Mouse (Mus musculus): Measurements from ENCODE around the gene Lhfpl1. TPM values are rescaled to one million over a fixed set of nuclear protein-coding genes. Genes with fewer than 3 reads are reported as not detected.
"Not testable (repeated sequence)": the region's sequence is repeated elsewhere in the genome, so short reads cannot be mapped to it uniquely, and the experiment has no call there.

Lhfpl1 gene
- polyA plus RNA-seq (2014; fragmentation: Nextera tagmentation; extraction: Ambion mirVana) = 1.8 and 2.1 TPM in 2 replicates

DNA sequence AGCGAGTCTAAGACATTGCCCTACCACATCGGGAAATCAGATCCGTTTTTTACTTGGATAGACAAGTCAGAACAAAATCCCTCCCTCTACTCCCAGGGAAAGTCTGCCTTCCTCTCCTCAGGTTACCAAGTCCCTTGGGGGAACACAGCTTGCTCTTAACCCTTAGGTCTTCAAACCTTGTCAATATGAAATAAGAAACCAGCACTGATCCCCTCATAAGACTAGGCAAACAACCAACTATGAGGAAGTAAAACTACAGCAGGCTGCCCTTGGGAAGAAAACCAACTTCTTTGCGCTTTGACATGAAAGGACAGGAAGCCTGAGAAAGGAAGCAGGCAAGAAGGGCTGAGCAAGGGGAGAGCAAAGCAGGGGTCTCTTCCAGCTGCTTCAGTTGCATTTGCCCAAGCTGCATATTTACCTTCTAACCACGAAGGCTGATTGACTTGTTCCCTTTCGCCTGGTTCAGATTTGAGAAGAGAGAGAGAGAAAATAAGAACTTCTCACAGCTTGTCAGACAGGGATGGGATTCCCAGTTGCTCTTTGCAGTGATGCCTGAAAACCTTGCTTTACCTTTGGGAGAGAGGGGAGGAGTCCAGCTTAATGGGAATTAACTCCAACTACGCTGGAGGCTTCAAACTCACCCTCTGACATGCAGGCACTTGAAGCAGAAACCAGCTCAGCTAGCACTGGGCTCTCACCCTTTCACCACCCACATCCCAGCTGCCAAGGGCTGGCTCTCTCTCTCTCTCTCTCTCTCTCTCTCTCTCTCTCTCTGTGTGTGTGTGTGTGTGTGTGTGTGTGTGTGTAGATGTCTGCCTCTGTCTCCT, at the start of gene Lhfpl1:
Gene Lhfpl1, minus strand, starts transcription at position 713 of the 827 bp plus-strand sequence.
- no peak within 1 kb of the TSS for H3K9ac ChIP-seq (replicated peaks; ENCODE audit: low read length)
- H3K27ac ChIP-seq (replicated peaks; ENCODE audit: low read depth, low read length) = peak within 1 kb of the TSS; percentile 16; the same call in 1 of the 2 replicates

DNA sequence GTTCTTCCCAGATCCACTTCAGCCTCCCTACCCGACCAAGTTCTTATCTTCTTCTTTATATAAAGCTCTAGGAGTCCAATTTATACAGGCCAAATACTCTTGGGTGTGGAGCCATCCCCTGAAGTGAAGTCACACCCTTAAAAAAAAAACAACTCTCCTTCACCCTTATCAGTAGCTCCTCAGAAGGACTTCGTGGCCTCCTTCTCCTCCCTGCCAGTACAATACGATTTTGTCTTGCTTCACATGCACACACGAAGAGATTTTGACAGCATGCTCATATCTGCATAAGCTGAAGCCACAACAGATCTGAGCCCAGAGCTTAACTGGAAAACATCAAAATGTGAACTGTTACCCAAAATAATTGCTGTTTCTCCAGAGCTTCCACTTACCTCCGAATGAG, 22.9 kb upstream of the Lhfpl1 start:
- H3K4me1 ChIP-seq (ENCODE audit: control insufficient read depth, insufficient read depth, low read length) = no peaks in the 10 kb centered on the region
- no peak for DNase-seq (ENCODE audit: low spot score)
- H3K27ac ChIP-seq (replicated peaks; ENCODE audit: low read depth, low read length) = no peak overlapping the region
- H3K36me3 ChIP-seq (replicated peaks; ENCODE audit: control insufficient read depth, insufficient read depth, low read depth, low read length) = no peaks in the 10 kb centered on the region
- H3K4me3 ChIP-seq (ENCODE audit: low read depth, low read length) = no peak overlapping the region
- no peak overlapping the region for H3K4me2 ChIP-seq (ENCODE audit: low read depth, low read length)
- H3K9ac ChIP-seq (replicated peaks; ENCODE audit: low read length) = no peak overlapping the region
- no peaks in the 10 kb centered on the region for H3K27me3 ChIP-seq (ENCODE audit: control insufficient read depth, insufficient read depth, low read length)
- WGBS = 68% methylated on average over 5 of the region's 5 CpGs
- no peaks in the 10 kb centered on the region for H3K9me3 ChIP-seq (replicated peaks; ENCODE audit: control insufficient read depth, low read length)
- no peak for ATAC-seq (replicated peaks; ENCODE audit: insufficient number of reproducible peaks, low FRiP score, low TSS enrichment, low read depth)

More for the DNA sequence above, at the start of gene Lhfpl1:
- no peaks in the 10 kb centered on the region for H3K9me3 ChIP-seq (replicated peaks; ENCODE audit: control insufficient read depth, low read length)
- H3K4me3 ChIP-seq (ENCODE audit: low read depth, low read length) = no peak within 1 kb of the TSS
- H3K36me3 ChIP-seq (replicated peaks; ENCODE audit: control insufficient read depth, insufficient read depth, low read depth, low read length) = no peaks in the 10 kb centered on the region
- DNase-seq (ENCODE audit: low spot score) = peak; percentile 75
- no peak within 1 kb of the TSS for H3K4me2 ChIP-seq (ENCODE audit: low read depth, low read length)
- WGBS = 28% methylated on average over 7 of the region's 7 CpGs
- peak; percentile 73 for ATAC-seq (replicated peaks; ENCODE audit: insufficient number of reproducible peaks, low FRiP score, low TSS enrichment, low read depth)
- H3K27me3 ChIP-seq (ENCODE audit: control insufficient read depth, insufficient read depth, low read length) = no peaks in the 10 kb centered on the region
- H3K4me1 ChIP-seq (ENCODE audit: control insufficient read depth, insufficient read depth, low read length) = no peaks in the 10 kb centered on the region

DNA sequence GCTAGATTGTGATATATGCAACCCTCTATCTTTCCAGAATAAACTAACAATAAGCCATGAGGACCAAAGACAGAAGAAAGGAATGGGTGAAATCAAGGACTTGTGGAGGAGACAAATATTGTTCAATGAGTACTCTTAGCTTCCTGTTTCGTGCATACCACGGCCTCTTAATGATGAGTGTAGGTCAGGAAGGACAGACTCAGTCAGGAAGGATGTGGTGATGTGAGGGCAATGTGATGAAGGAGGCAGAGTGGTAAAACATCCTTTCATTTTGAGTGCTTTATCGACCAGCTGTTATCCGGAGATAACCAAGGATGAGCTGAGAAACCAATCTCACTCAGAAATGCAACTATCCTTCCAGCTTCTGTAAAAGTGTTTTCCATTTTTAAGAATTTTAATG, 13.6 kb upstream of the Lhfpl1 start:
- H3K4me2 ChIP-seq (ENCODE audit: low read depth, low read length) = no peak overlapping the region
- H3K4me3 ChIP-seq (ENCODE audit: low read depth, low read length) = no peak overlapping the region
- H3K9me3 ChIP-seq (replicated peaks; ENCODE audit: control insufficient read depth, low read length) = no peaks in the 10 kb centered on the region
- H3K9ac ChIP-seq (replicated peaks; ENCODE audit: low read length) = no peak overlapping the region
- 78% methylated on average over 4 of the region's 4 CpGs for WGBS
- H3K27ac ChIP-seq (replicated peaks; ENCODE audit: low read depth, low read length) = no peak overlapping the region
- H3K27me3 ChIP-seq (ENCODE audit: control insufficient read depth, insufficient read depth, low read length) = no peaks in the 10 kb centered on the region
- DNase-seq (ENCODE audit: low spot score) (no peak), ATAC-seq (replicated peaks; ENCODE audit: insufficient number of reproducible peaks, low FRiP score, low TSS enrichment, low read depth) (no peak)
- no peaks in the 10 kb centered on the region for H3K36me3 ChIP-seq (replicated peaks; ENCODE audit: control insufficient read depth, insufficient read depth, low read depth, low read length)
- H3K4me1 ChIP-seq (ENCODE audit: control insufficient read depth, insufficient read depth, low read length) = no peaks in the 10 kb centered on the region

DNA sequence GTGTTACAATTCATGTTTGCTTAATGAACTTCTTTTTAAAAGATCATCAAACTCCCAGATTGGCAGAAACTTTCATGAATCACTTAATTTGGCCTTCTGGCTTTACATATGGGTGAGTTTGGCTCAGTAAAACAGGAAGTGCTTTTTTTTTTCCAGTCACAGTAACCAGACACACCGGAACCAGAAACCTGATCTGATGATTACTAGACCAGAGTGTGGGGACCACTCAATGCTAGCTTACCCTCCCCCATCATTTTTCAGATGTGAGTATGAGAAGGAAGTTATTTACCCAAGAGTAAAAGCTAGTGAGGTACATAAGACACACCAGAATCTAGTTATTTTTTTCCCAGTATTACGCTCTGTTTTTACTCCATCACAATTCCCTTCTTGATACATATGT, 6.5 kb downstream of the Lhfpl1 start:
- Histone ChIP-seq H3K4me2 (ENCODE audit: low read depth, low read length) (no peak overlapping the region), H3K27ac (replicated peaks; ENCODE audit: low read depth, low read length) (no peak overlapping the region), H3K27me3 (ENCODE audit: control insufficient read depth, insufficient read depth, low read length) (no peaks in the 10 kb centered on the region), H3K9ac (replicated peaks; ENCODE audit: low read length) (no peak overlapping the region), H3K4me3 (ENCODE audit: low read depth, low read length) (no peak overlapping the region), H3K4me1 (ENCODE audit: control insufficient read depth, insufficient read depth, low read length) (no peaks in the 10 kb centered on the region), H3K36me3 (replicated peaks; ENCODE audit: control insufficient read depth, insufficient read depth, low read depth, low read length) (no peaks in the 10 kb centered on the region), H3K9me3 (replicated peaks; ENCODE audit: control insufficient read depth, low read length) (no peaks in the 10 kb centered on the region)
- ATAC-seq (replicated peaks; ENCODE audit: insufficient number of reproducible peaks, low FRiP score, low TSS enrichment, low read depth) = no peak
- peak; percentile 50 for DNase-seq (ENCODE audit: low spot score)
- 66% methylated on average over 2 of the region's 2 CpGs for WGBS

DNA sequence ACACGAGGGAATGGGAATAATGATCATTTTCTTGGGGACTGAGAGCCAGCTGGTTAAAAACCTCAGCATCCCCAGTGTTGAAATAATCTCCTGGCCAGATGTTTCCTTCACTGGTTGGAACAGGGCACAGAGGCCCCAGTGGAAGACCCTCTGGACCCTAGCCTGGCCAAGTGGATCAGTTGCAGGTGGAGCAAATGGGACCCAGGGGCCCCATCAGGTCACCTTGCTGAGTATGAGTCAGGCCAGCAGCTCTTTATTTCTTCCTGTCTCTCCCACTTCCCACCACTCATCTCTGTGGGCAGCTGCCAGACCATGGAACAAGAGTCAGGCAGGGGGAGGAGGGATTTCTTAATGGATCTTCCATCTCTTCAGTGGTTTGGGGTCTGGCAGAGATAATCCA, 12.7 kb downstream of the Lhfpl1 start:
- Histone ChIP-seq H3K36me3 (replicated peaks; ENCODE audit: control insufficient read depth, insufficient read depth, low read depth, low read length) (no peaks in the 10 kb centered on the region), H3K4me1 (ENCODE audit: control insufficient read depth, insufficient read depth, low read length) (no peaks in the 10 kb centered on the region), H3K9me3 (replicated peaks; ENCODE audit: control insufficient read depth, low read length) (no peaks in the 10 kb centered on the region), H3K9ac (replicated peaks; ENCODE audit: low read length) (no peak overlapping the region), H3K27ac (replicated peaks; ENCODE audit: low read depth, low read length) (no peak overlapping the region), H3K4me2 (ENCODE audit: low read depth, low read length) (no peak overlapping the region), H3K27me3 (ENCODE audit: control insufficient read depth, insufficient read depth, low read length) (no peaks in the 10 kb centered on the region), H3K4me3 (ENCODE audit: low read depth, low read length) (no peak overlapping the region)
- WGBS = 50% methylated on average over 1 of the region's 1 CpGs
- ATAC-seq (replicated peaks; ENCODE audit: insufficient number of reproducible peaks, low FRiP score, low TSS enrichment, low read depth) (no peak), DNase-seq (ENCODE audit: low spot score) (no peak)

DNA sequence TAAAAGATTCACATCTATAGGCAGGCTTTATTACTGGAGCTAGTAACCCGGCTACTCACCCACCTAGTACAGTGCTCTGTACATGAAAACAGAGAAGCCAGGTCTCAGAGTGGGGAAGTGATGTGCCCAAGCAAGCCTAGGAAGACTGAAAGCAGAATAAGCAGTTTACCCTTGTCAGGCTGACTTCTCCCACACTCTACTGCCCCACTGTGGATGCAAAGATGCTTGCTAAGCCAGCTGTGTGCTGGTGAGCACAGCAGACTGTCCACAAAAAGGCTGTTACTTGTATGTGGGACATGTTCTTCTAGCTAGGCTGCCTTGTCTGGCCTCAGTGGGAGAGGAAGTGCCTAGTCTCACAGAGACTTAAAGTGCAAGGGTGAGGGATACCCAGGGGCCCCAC, 40.3 kb downstream of the Lhfpl1 start:
- no peak overlapping the region for H3K4me2 ChIP-seq (ENCODE audit: low read depth, low read length)
- no peaks in the 10 kb centered on the region for H3K4me1 ChIP-seq (ENCODE audit: control insufficient read depth, insufficient read depth, low read length)
- 70% methylated on average over 1 of the region's 1 CpGs for WGBS
- no peak overlapping the region for H3K9ac ChIP-seq (replicated peaks; ENCODE audit: low read length)
- no peaks in the 10 kb centered on the region for H3K27me3 ChIP-seq (ENCODE audit: control insufficient read depth, insufficient read depth, low read length)
- no peaks in the 10 kb centered on the region for H3K9me3 ChIP-seq (replicated peaks; ENCODE audit: control insufficient read depth, low read length)
- DNase-seq (ENCODE audit: low spot score) (peak; percentile 17), ATAC-seq (replicated peaks; ENCODE audit: insufficient number of reproducible peaks, low FRiP score, low TSS enrichment, low read depth) (no peak)
- H3K27ac ChIP-seq (replicated peaks; ENCODE audit: low read depth, low read length) = no peak overlapping the region
- no peak overlapping the region for H3K4me3 ChIP-seq (ENCODE audit: low read depth, low read length)
- no peaks in the 10 kb centered on the region for H3K36me3 ChIP-seq (replicated peaks; ENCODE audit: control insufficient read depth, insufficient read depth, low read depth, low read length)

DNA sequence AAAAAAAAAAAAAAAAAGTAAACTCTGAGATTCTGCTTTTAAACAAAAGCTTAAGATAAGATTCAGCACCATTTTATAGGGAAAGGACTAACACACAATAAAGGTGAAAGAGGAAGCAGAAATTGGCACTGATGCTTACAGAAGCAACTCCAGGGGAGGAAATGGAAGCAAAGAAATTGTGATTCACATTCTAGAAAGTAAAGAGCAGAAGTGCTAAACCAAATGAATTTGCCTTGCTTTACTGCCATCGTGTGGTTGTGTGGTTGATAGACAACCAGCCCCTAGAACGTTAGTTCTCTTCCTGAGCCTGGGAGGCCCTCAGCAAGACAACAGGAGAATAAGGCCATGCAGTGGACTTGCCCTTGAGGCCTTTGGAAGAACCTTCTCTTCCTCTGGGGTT, 41.7 kb downstream of the Lhfpl1 start:
- H3K4me2 ChIP-seq (ENCODE audit: low read depth, low read length) = no peak overlapping the region
- ATAC-seq (replicated peaks; ENCODE audit: insufficient number of reproducible peaks, low FRiP score, low TSS enrichment, low read depth) (no peak), DNase-seq (ENCODE audit: low spot score) (peak; percentile 71)
- H3K27me3 ChIP-seq (ENCODE audit: control insufficient read depth, insufficient read depth, low read length) = no peaks in the 10 kb centered on the region
- no peak overlapping the region for H3K9ac ChIP-seq (replicated peaks; ENCODE audit: low read length)
- 7% methylated on average over 2 of the region's 2 CpGs for WGBS
- H3K36me3 ChIP-seq (replicated peaks; ENCODE audit: control insufficient read depth, insufficient read depth, low read depth, low read length) = no peaks in the 10 kb centered on the region
- H3K4me3 ChIP-seq (ENCODE audit: low read depth, low read length) = no peak overlapping the region
- no peaks in the 10 kb centered on the region for H3K9me3 ChIP-seq (replicated peaks; ENCODE audit: control insufficient read depth, low read length)
- H3K27ac ChIP-seq (replicated peaks; ENCODE audit: low read depth, low read length) = no peak overlapping the region
- H3K4me1 ChIP-seq (ENCODE audit: control insufficient read depth, insufficient read depth, low read length) = no peaks in the 10 kb centered on the region

DNA sequence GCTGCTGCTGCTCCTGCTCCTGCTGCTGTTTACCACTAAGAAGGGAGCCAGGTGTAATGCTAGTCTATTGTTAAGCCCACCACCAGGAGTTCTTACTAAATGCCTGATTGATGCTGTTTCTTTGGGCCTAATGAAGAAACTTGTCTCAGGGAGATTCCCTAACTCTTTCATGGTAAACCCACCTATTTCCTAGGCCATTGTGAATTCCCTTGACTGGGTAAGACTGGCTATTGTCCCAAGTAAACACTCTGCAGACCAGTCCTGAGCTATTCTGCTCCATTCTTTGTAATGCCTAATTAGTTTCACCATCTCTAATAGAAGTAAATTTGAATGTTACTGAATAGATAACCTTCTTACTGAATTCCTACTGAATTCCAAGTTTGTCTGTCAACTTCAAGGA, 48.7 kb downstream of the Lhfpl1 start:
- H3K4me1 ChIP-seq (ENCODE audit: control insufficient read depth, insufficient read depth, low read length); DNase-seq (ENCODE audit: low spot score): not testable (repeated sequence)

More for the DNA sequence above, 48.7 kb downstream of the Lhfpl1 start:
- H3K27ac ChIP-seq (replicated peaks; ENCODE audit: low read depth, low read length); H3K27me3 ChIP-seq (ENCODE audit: control insufficient read depth, insufficient read depth, low read length); H3K4me2 ChIP-seq (ENCODE audit: low read depth, low read length); H3K4me3 ChIP-seq (ENCODE audit: low read depth, low read length); ATAC-seq (replicated peaks; ENCODE audit: insufficient number of reproducible peaks, low FRiP score, low TSS enrichment, low read depth); H3K9ac ChIP-seq (replicated peaks; ENCODE audit: low read length); H3K36me3 ChIP-seq (replicated peaks; ENCODE audit: control insufficient read depth, insufficient read depth, low read depth, low read length); H3K9me3 ChIP-seq (replicated peaks; ENCODE audit: control insufficient read depth, low read length): not testable (repeated sequence)
